Mouse (Mus musculus) hindbrain, embryonic 15.5 days (tissue): ENCODE measurements around the gene Tdrkh. TPM values are rescaled to one million over a fixed set of nuclear protein-coding genes. Genes with fewer than 3 reads are reported as not detected.

Source experiments
- ATAC-seq: fragments of 200-750 bp; cut with Nextera tagmentation; 2 replicates; pipeline ENCODE4 v1.8.0; 2017; ENCODE audit warnings: low read depth, moderate number of reproducible peaks, moderate TSS enrichment; ENCODE audit not compliant: low FRiP score
- H3K27ac ChIP-seq: fragments of 300-500 bp; sonication (generic); replicated peaks from 2 replicates; pipeline ENCODE4 v1.5.1; 2015; ENCODE audit warnings: mild to moderate bottlenecking, inconsistent platforms
- H3K27me3 ChIP-seq: fragments of 300-500 bp; sonication (generic); 2 replicates; pipeline ENCODE4 v1.6.1; 2015; ENCODE audit warnings: control low read depth, inconsistent platforms
- H3K36me3 ChIP-seq: fragments of 300-500 bp; sonication (generic); 2 replicates; pipeline ENCODE4 v1.6.1; 2015; ENCODE audit warnings: control low read depth, inconsistent platforms
- H3K4me1 ChIP-seq: fragments of 300-500 bp; sonication (generic); replicated peaks from 2 replicates; pipeline ENCODE4 v1.6.1; 2015; ENCODE audit warnings: control low read depth, inconsistent platforms
- H3K4me2 ChIP-seq: fragments of 300-500 bp; sonication (generic); 2 replicates; pipeline ENCODE4 v1.6.1; 2015; ENCODE audit warnings: moderate library complexity, mild to moderate bottlenecking, inconsistent platforms
- H3K4me3 ChIP-seq: fragments of 300-500 bp; sonication (generic); 2 replicates; pipeline ENCODE4 v1.5.1; 2015; ENCODE audit warnings: mild to moderate bottlenecking, inconsistent platforms
- H3K9ac ChIP-seq: fragments of 300-500 bp; sonication (generic); 2 replicates; pipeline ENCODE4 v1.6.1; 2015; ENCODE audit warnings: inconsistent platforms
- H3K9me3 ChIP-seq: fragments of 300-500 bp; sonication (generic); 2 replicates; pipeline ENCODE4 v1.6.1; 2016; ENCODE audit warnings: control low read depth, inconsistent platforms
- WGBS: fragments of 180-500 bp; shearing (Covaris S2); methylation state at CpG from one replicate; pipeline ENCODE4 v1.1.7; 2015; 5-methylcytosine and 5-hydroxymethylcytosine counted together
- polyA plus RNA-seq: library from polyadenylated mRNA; unstranded; fragments of >200 nt; fragmentation: Nextera tagmentation; extraction: Ambion mirVana; gene quantifications from 2 replicates; pipeline ENCODE4 v1.2.1, GENCODE M21; 2015

Tdrkh gene
- polyA plus RNA-seq, 1 experiment from 2014 or later, result 53.5 TPM

DNA sequence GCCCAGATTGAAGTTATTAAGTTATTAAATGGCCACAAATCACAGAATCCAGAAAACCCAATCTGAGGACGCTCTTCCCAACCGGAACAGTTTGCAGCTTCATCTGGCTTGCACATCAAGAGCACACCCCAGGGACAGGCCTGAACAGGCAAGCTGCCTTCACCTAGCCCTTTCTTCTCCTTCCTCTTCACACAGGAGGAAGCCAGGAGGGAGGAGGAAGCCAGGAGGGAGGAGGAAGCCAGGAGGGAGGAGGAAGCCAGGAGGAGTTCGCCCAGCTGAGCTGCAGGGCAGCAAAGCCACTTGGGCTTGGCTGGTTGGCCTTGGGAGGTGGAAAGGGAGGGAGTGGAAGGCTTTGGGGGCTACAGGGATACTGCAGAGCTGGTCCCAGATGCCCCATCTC lies 55.9 kb downstream of the Tdrkh start:
- Histone ChIP-seq H3K4me2 (no peak overlapping the region), H3K27me3 (no peaks in the 10 kb centered on the region), H3K9ac (no peak overlapping the region), H3K4me1 (peaks cover 44% of the 10 kb centered on the region), H3K9me3 (no peaks in the 10 kb centered on the region), H3K4me3 (no peak overlapping the region), H3K27ac (no peak overlapping the region), H3K36me3 (no peaks in the 10 kb centered on the region)
- WGBS, result 49% methylated on average over 3 of the region's 3 CpGs
- no peak for ATAC-seq

- no peaks in the 10 kb centered on the region for H3K9me3 ChIP-seq
- H3K36me3 ChIP-seq, result no peaks in the 10 kb centered on the region
- 12% methylated on average over 28 of the region's 28 CpGs for WGBS
- H3K27me3 ChIP-seq, result no peaks in the 10 kb centered on the region
- peaks cover 34% of the 10 kb centered on the region for H3K4me1 ChIP-seq
- H3K4me2 ChIP-seq, result peak overlapping the region; percentile 52
- no peak overlapping the region for H3K27ac ChIP-seq
- H3K4me3 ChIP-seq, result peak overlapping the region; percentile 27
- 0 out of 2 replicates have a peak overlapping the region, but pooled peaks have one; percentile 2 for H3K9ac ChIP-seq
- peak; percentile 15; the same call in 1 of the 2 replicates for ATAC-seq
These were observed 59.5 kb downstream of the Tdrkh start for GRCm38 (mm10) chr3:94472447-94473114.

DNA sequence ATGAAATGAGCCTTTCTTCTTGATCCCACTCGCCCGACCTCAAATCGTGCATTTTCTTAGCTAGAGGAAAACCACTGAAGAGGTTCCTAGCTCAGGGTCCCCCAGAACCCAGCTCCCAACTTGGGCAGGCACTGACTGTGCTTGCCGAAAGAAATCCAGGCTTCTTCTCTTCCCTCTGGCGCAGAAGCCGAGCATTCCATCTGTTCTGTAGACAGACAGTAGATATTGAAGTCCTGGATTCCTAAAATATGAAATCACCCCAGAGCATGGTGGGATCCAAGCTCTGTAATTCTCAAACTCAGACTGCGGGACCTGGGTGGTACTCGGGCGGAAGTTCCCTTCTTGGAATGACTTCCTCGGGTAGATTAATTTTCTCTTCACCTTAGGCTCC lies 60.0 kb downstream of the Tdrkh start:
- Histone ChIP-seq H3K9ac (0 out of 2 replicates have a peak overlapping the region, but pooled peaks have one; percentile 2), H3K4me1 (peaks cover 34% of the 10 kb centered on the region), H3K27me3 (no peaks in the 10 kb centered on the region), H3K36me3 (no peaks in the 10 kb centered on the region), H3K4me3 (no peak overlapping the region), H3K27ac (no peak overlapping the region), H3K9me3 (no peaks in the 10 kb centered on the region), H3K4me2 (peak overlapping the region; percentile 52)
- no peak for ATAC-seq
- WGBS, result 51% methylated on average over 10 of the region's 10 CpGs

- Histone ChIP-seq H3K9me3 (no peaks in the 10 kb centered on the region), H3K4me2 (no peak overlapping the region), H3K4me1 (peaks cover 34% of the 10 kb centered on the region), H3K4me3 (no peak overlapping the region), H3K27me3 (no peaks in the 10 kb centered on the region), H3K27ac (no peak overlapping the region), H3K36me3 (no peaks in the 10 kb centered on the region), H3K9ac (no peak overlapping the region)
- WGBS, result 70% methylated on average over 5 of the region's 5 CpGs
- ATAC-seq, result no peak
These were observed 60.6 kb downstream of the Tdrkh start for GRCm38 (mm10) chr3:94473567-94474232.

DNA sequence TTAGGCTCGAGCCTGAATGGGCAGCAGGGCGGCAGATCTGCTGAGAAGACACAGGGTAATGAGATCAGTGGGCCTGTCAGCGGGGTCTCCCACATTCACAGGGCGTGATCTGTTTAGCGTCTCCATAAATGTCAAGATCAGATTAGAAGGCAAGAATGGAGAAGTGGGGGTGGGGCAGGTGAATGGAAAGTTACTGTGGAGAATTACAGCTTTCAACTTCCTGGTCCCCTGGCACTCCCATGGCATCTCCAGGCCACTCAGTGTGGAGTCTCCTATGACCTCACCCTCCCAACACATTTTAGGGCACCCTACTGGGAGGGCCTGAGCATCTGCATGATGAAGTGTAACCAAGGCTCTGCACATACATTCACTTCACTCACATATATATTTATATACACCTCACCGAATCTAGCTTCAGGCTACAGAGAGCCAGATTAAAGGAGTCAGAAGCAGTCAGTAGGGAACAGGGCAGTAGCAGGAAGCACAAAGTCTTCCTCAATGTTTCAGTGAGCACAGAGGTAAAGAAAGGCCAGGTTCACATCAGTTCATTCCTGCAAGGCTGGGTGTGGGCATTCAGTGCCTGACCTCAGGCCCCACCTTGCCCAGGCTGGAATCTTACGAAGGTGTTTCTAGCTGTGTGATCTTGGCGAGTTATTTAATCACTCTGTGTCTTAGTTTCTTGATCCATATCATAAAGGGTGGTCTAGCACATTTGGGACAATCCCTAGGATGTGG lies 63.4 kb downstream of the Tdrkh start:
- Histone ChIP-seq H3K27ac (peak overlapping the region; percentile 89), H3K9ac (no peak overlapping the region), H3K4me3 (no peak overlapping the region), H3K36me3 (peaks cover under 1% of the 10 kb centered on the region; the same call in 1 of the 2 replicates), H3K4me1 (peaks cover 57% of the 10 kb centered on the region), H3K27me3 (no peaks in the 10 kb centered on the region), H3K4me2 (no peak overlapping the region), H3K9me3 (no peaks in the 10 kb centered on the region)
- ATAC-seq, result no peak
- 63% methylated on average over 8 of the region's 8 CpGs for WGBS

DNA sequence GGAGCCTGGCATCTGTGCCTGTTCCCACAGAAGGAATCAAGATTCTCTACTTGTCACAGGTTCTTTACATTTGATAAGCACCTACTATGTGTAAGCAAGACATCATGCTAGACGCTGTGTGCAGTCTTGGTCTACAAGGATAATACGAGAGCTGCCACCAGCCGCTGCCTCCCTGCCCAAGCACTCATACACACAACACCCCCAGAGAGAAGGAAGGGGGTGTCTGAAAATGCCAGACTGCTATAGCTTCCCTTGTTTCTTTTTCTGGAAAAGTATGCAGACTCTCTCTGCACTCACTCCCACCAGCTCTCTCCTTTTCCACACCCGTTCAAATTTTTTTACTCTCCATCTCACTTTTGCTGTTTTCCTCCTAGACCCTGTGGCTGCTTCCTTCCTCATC lies 64.4 kb downstream of the Tdrkh start:
- Histone ChIP-seq H3K9ac (peak overlapping the region; percentile 89), H3K27ac (peak overlapping the region; percentile 89), H3K4me2 (peak overlapping the region; percentile 78), H3K9me3 (no peaks in the 10 kb centered on the region), H3K36me3 (peaks cover 9% of the 10 kb centered on the region; the same call in 1 of the 2 replicates), H3K4me3 (peak overlapping the region; percentile 73), H3K4me1 (peaks cover 61% of the 10 kb centered on the region), H3K27me3 (no peaks in the 10 kb centered on the region)
- 18% methylated on average over 4 of the region's 4 CpGs for WGBS
- ATAC-seq, result no peak; the same call in none of the 2 replicates

DNA sequence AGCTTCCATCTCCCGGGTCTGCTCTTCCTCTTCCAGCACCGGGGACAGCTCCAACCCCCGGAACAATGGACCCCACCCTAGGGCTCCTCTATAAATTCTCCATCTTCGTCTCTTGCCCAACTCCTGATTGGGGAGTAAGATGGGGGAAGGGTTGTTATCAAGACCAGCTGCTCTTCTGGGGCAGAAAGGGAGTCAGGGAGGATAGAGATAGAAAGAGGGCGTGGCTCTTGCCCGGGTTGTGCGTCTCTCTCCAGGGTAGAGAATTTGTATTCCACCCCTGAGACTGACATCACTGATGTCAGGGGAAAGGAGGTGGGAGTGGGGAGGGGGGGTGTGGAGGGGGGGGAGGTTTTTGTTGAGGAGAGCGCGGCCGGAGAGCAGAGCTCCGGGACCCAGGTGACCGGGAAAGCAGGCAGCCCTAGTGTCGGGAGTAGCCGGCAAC lies 64.9 kb downstream of the Tdrkh start, which contains the start of gene Celf3:
Celf3 (plus strand) TSS at position 315 of the 442 bp plus-strand sequence.
- ATAC-seq, result peak; percentile 93
- Histone ChIP-seq H3K4me2 (peak within 1 kb of the TSS; percentile 78), H3K27ac (peak within 1 kb of the TSS; percentile 89), H3K9me3 (no peaks in the 10 kb centered on the region), H3K9ac (peak within 1 kb of the TSS; percentile 89), H3K27me3 (no peaks in the 10 kb centered on the region), H3K36me3 (peaks cover 9% of the 10 kb centered on the region; the same call in 1 of the 2 replicates), H3K4me1 (peaks cover 61% of the 10 kb centered on the region), H3K4me3 (peak within 1 kb of the TSS; percentile 73)
- 0% methylated on average over 14 of the region's 14 CpGs for WGBS

- Histone ChIP-seq H3K27ac (peak overlapping the region; percentile 89), H3K4me3 (peak overlapping the region; percentile 73), H3K27me3 (no peaks in the 10 kb centered on the region), H3K4me2 (peak overlapping the region; percentile 78), H3K9ac (peak overlapping the region; percentile 89), H3K9me3 (no peaks in the 10 kb centered on the region), H3K36me3 (peaks cover 9% of the 10 kb centered on the region; the same call in 1 of the 2 replicates), H3K4me1 (peaks cover 64% of the 10 kb centered on the region)
- 3% methylated on average over 9 of the region's 9 CpGs for WGBS
- peak; percentile 19; the same call in 1 of the 2 replicates for ATAC-seq
These were observed 65.6 kb downstream of the Tdrkh start for GRCm38 (mm10) chr3:94478591-94479169.

GRCm38 (mm10) chr3:94479564-94479963 lies 66.5 kb downstream of the Tdrkh start:
- H3K27ac ChIP-seq, result peak overlapping the region; percentile 89
- 8% methylated on average over 11 of the region's 11 CpGs for WGBS
- H3K9me3 ChIP-seq, result no peaks in the 10 kb centered on the region
- peak overlapping the region; percentile 89 for H3K9ac ChIP-seq
- H3K36me3 ChIP-seq, result peaks cover 9% of the 10 kb centered on the region; the same call in 1 of the 2 replicates
- peaks cover 70% of the 10 kb centered on the region for H3K4me1 ChIP-seq
- H3K4me3 ChIP-seq, result peak overlapping the region; percentile 73
- H3K27me3 ChIP-seq, result no peaks in the 10 kb centered on the region
- no peak for ATAC-seq
- peak overlapping the region; percentile 78 for H3K4me2 ChIP-seq

DNA sequence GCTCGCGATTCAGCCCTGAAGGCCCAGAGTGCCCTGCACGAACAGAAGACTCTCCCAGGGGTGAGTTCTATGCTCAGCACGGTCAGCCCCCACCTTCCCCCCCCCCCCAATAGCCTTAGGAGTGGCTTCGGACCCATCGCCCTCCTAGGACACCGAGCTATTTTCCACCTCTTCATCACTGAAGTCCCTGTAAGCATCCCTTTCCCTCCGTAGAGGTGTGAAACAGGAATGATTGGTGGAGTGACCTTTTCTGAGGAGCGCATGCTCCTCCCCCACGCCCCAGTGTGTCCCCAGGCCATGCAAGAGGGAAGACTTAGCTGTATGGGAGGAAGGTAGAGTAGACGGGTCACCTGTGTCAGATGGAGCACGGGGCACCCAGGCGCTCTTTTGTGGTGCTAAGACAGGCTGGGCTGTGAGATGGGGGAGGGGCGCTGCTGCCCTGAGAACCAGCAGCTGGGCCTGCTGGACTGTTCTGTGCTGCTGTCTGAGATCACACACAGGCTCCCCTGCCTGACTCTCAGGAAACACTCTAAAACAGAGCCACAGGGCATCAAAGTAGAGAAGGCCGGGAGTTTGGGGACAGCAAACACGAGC lies 67.3 kb downstream of the Tdrkh start, which contains the start of gene Riiad1:
Riiad1 (minus strand) TSS at position 51 of the 594 bp plus-strand sequence.
- ATAC-seq, result no peak
- H3K4me3 ChIP-seq, result peak within 1 kb of the TSS; percentile 73
- H3K27me3 ChIP-seq, result no peaks in the 10 kb centered on the region
- H3K27ac ChIP-seq, result peak within 1 kb of the TSS; percentile 89
- H3K36me3 ChIP-seq, result peaks cover 10% of the 10 kb centered on the region
- no peaks in the 10 kb centered on the region for H3K9me3 ChIP-seq
- WGBS, result 8% methylated on average over 16 of the region's 16 CpGs
- peak within 1 kb of the TSS; percentile 78 for H3K4me2 ChIP-seq
- H3K9ac ChIP-seq, result peak within 1 kb of the TSS; percentile 89
- peaks cover 78% of the 10 kb centered on the region for H3K4me1 ChIP-seq

DNA sequence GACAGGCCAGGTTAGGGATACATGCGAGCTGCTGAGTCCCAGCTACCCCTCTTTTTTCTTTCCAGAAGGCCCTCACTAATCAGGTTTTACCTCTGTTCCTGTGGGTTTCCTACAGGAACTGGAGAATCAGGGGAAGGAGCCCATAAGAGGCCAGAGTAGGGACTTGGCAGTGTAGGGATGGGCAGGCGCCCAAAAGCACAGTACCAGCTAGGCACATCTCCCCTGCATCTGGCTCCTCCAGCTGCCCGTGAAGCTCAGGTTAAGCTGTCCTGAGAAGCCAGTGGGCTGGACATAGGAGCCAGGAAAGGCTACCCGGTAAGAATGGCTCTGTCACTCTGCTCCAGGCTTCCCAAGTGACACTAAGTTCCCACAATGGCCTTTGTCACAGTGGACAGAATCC lies 68.4 kb downstream of the Tdrkh start:
- peak overlapping the region; percentile 78 for H3K4me2 ChIP-seq
- no peak for ATAC-seq
- no peak overlapping the region for H3K4me3 ChIP-seq
- H3K27me3 ChIP-seq, result no peaks in the 10 kb centered on the region
- no peaks in the 10 kb centered on the region for H3K9me3 ChIP-seq
- no peak overlapping the region for H3K27ac ChIP-seq
- peaks cover 81% of the 10 kb centered on the region for H3K4me1 ChIP-seq
- WGBS, result 71% methylated on average over 4 of the region's 4 CpGs
- H3K9ac ChIP-seq, result peak overlapping the region; percentile 6; the same call in 1 of the 2 replicates
- H3K36me3 ChIP-seq, result peaks cover 18% of the 10 kb centered on the region
